Mouse (Mus musculus) T-cell, adult 2 months (primary cell): Measurements from ENCODE around the gene Nlrp4b.
"Not testable (repeated sequence)": the region's sequence is repeated elsewhere in the genome, so short reads cannot be mapped to it uniquely, and the experiment has no call there.

ENCODE experiments used
- DNase-seq: peaks from one replicate; pipeline ENCODE4 v3.0.0; 2022; ENCODE audit warnings: low spot score

Nlrp4b gene

DNA sequence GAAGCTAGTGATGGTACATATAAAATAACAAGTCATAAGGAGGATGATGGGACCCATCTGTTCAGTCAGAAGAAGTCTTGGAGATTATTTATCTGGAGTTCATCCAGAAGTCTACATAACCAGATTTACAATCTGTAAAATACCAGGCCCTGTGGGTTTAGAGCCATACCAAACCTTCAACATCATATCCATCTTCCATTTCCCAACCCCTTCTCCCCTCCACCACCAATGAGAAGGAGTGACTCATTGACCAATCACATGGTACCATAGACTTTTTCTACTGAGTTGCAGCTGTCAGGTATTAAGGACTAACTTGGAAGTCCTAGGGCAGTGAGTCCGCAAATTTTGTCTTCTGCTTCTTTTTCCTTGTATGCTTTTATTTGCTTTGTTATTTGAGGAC lies at the start of gene Nlrp4b:
Gene Nlrp4b, plus strand, starts transcription at position 301 of the 400 bp plus-strand sequence.
- DNase-seq = no peak

GRCm38 (mm10) chr7:10754264-10754663 lies 66.7 kb downstream of the Nlrp4b start, which contains the start of gene Vmn1r71:
Gene Vmn1r71 (minus strand): TSS chr7:10754364.
- DNase-seq = no peak

- DNase-seq = not testable (repeated sequence)
These were observed 70.0 kb downstream of the Nlrp4b start for GRCm38 (mm10) chr7:10757551-10757950.
